Mouse (Mus musculus) yolk sac, embryonic 10.5 days (tissue): ENCODE results near the gene Gm648.
"Not testable (repeated sequence)": the region's sequence is repeated elsewhere in the genome, so short reads cannot be mapped to it uniquely, and the experiment has no call there.

Experiments used
- DNase-seq: peaks from one replicate; pipeline ENCODE4 v3.0.0-alpha.2; 2017; ENCODE audit warnings: low spot score

Gene Gm648

GRCm38 (mm10) chrX:56549506-56549905 is at the start of gene Gm648:
Gene Gm648 (minus strand): TSS chrX:56549606.
- no peak for DNase-seq

DNA sequence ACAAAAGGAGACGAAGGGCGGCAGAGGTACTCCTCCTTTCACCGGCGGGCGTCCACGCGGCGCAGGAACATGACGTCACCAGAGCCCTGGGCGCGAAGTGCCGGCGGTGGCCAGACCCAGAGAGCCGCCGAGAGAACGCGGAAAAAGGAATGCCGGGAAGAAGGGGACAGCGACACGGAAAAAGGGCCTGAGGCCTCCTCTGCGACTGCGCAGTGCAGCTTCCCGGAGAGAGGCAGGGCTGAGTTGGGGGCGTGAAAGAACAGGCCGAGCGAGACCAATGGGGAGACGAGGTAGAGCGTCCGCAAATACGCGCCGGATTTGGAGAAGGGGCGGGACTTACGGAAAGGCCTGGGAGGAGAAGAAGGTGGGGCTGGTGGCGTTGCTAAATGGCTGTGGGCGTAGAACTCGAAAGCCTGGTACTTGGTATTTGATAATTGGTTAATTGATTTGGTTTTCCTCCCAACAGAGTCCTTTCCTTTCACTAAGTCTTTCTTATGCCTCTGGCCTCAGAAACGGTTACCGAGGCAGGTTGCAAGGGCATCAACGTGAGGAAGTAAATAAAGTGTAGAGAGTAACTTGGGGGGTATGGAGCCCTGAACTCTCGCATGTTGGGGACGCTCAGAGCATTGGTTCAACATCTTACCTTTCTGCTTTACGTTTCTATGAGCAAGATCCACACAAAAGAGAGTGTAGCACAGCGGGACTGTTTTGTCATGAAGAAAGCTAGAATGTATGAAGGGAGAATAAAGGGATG is 48.7 kb upstream of the Gm648 start, which contains the start of gene Mmgt1:
TSS of gene Mmgt1 (minus strand) at position 183 of the 754 bp plus-strand sequence.
- DNase-seq, result peak; percentile 94

GRCm38 (mm10) chrX:56597219-56597886 is 47.9 kb upstream of the Gm648 start:
- DNase-seq, result no peak

DNA sequence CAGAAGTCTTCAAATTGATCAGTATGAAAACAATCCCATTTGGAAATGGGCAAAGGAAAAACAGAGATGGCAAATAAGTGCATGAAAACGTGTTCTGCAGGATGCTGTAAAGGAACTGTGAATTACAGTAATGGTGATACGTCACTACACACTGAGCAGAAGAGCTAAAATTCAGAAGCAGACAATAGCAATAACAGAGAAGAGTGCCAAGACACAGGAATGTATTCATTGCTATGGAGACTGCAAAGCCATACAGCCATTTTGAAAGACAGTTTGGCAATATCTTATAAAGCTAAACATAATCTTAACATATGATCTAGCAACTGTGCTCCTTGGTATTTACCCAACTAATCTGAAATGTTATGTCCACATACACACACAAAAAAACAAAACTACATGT is 28.8 kb upstream of the Gm648 start:
- no peak for DNase-seq

GRCm38 (mm10) chrX:56572465-56572864 is 23.1 kb upstream of the Gm648 start:
- DNase-seq, result no peak

DNA sequence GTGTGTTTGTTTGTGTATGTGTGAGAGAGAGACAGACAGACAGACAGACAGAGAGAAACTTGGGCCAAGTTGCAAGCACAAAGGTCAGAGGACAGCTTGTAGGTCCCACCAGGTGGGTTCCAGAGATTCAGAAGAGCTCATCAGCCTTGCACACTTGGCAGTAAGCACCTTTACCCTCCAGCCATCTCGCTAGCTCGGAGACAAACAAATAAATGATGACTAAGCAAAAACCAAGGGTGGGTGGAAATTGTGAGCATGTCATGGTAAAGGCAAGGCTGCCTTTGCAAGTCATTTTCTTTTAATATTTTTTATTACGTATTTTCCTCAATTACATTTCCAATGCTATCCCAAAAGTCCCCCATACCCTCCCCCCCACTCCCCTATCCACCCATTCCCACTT is 4.2 kb upstream of the Gm648 start:
- DNase-seq, result no peak

- DNase-seq, result peak; percentile 22
Measured at GRCm38 (mm10) chrX:56537162-56537561, 12.2 kb downstream of the Gm648 start.

DNA sequence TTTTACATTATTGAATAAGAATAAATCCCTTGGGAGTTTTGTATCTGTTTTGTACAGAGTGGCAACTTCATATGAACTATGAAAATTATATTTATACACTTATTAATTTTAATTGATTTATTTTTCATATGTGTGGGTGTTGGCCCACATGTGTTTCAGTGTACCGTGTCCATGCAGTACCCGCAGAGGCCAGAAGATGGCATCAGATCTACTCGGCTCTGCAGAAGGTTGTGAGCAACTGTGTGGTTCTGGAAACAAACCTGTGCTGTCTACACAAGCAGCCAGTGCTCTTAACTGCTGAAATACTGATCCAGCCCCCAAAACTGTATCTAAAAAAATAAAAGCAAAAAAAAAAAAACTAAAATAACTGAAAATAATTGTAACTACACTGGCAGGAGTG is 18.1 kb downstream of the Gm648 start:
- DNase-seq, result peak; percentile 9

DNA sequence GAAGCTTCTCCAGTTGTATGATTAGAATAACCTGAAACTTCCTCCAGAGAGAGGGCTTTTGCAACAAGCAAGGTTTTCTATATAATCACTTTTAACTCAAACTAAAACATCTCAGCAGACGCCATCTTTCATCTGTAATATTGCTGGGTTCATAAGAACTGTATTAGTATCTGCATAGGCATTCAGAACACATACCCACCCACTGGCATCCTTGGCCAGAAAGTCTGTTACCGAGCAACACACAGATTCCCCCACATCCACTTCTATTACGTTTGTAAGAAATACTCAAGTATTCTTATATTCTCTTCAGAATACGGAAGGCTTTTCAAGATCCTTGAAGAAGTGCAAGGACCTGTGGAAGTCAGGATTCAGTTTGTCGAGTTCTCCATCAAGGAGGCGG is 25.0 kb downstream of the Gm648 start, which contains the start of gene Gm10477:
TSS of gene Gm10477 (plus strand) at position 301 of the 400 bp plus-strand sequence.
- not testable (repeated sequence) for DNase-seq

GRCm38 (mm10) chrX:56497241-56497640 is 52.2 kb downstream of the Gm648 start:
- DNase-seq, result no peak
